Mouse (Mus musculus): ENCODE measurements around the gene Tmem108. TPM values are rescaled to one million over a fixed set of nuclear protein-coding genes. Genes with fewer than 3 reads are reported as not detected.

Tmem108 gene
- polyA plus RNA-seq, 1 experiment from 2014 or later, result 101 TPM

GRCm38 (mm10) chr9:103449651-103450050, 312.0 kb downstream of the Tmem108 start:
- Histone ChIP-seq H3K4me3 (no peak overlapping the region), H3K9me3 (no peaks in the 10 kb centered on the region), H3K27ac (no peak overlapping the region), H3K36me3 (no peaks in the 10 kb centered on the region), H3K27me3 (ENCODE audit: insufficient read depth, poor library complexity, severe bottlenecking) (no peaks in the 10 kb centered on the region), H3K4me1 (no peaks in the 10 kb centered on the region)
- 75% methylated on average over 6 of the region's 6 CpGs for WGBS
- no peak for DNase-seq (ENCODE audit: low spot score)

GRCm38 (mm10) chr9:103449092-103449491, 312.5 kb downstream of the Tmem108 start:
- H3K4me3 ChIP-seq, result no peak overlapping the region
- no peak overlapping the region for H3K27ac ChIP-seq
- H3K9me3 ChIP-seq, result 0 out of 2 replicates have a peak, but pooled peaks cover 4% of the 10 kb centered on the region
- H3K4me1 ChIP-seq, result no peaks in the 10 kb centered on the region
- DNase-seq (ENCODE audit: low spot score), result no peak
- no peaks in the 10 kb centered on the region for H3K36me3 ChIP-seq
- H3K27me3 ChIP-seq (ENCODE audit: insufficient read depth, poor library complexity, severe bottlenecking), result no peaks in the 10 kb centered on the region
- WGBS, result 75% methylated on average over 7 of the region's 7 CpGs

- 80% methylated on average over 5 of the region's 5 CpGs for WGBS
- no peaks in the 10 kb centered on the region for H3K36me3 ChIP-seq
- H3K4me1 ChIP-seq, result peaks cover 19% of the 10 kb centered on the region
These were observed 317.0 kb downstream of the Tmem108 start for GRCm38 (mm10) chr9:103444656-103445055.

GRCm38 (mm10) chr9:103443824-103444185, 317.8 kb downstream of the Tmem108 start:
- H3K27ac ChIP-seq, result no peak overlapping the region

More at GRCm38 (mm10) chr9:103444656-103445055, 317.0 kb downstream of the Tmem108 start:
- H3K4me3 ChIP-seq, result no peak overlapping the region
- H3K9me3 ChIP-seq, result 0 out of 2 replicates have a peak, but pooled peaks cover 4% of the 10 kb centered on the region
- H3K27me3 ChIP-seq (ENCODE audit: insufficient read depth, poor library complexity, severe bottlenecking), result no peaks in the 10 kb centered on the region
- H3K27ac ChIP-seq, result no peak overlapping the region
- DNase-seq (ENCODE audit: low spot score), result no peak

GRCm38 (mm10) chr9:103443121-103443823, 318.4 kb downstream of the Tmem108 start:
- Histone ChIP-seq H3K4me3 (no peak overlapping the region), H3K27ac (no peak overlapping the region), H3K9me3 (0 out of 2 replicates have a peak, but pooled peaks cover 4% of the 10 kb centered on the region), H3K27me3 (ENCODE audit: insufficient read depth, poor library complexity, severe bottlenecking) (no peaks in the 10 kb centered on the region), H3K4me1 (peaks cover 22% of the 10 kb centered on the region), H3K36me3 (no peaks in the 10 kb centered on the region)
- no peak for DNase-seq (ENCODE audit: low spot score)
- WGBS, result 53% methylated on average over 13 of the region's 13 CpGs

More at GRCm38 (mm10) chr9:103443824-103444185, 317.8 kb downstream of the Tmem108 start:
- WGBS, result 81% methylated on average over 7 of the region's 7 CpGs
- H3K4me3 ChIP-seq, result no peak overlapping the region
- H3K9me3 ChIP-seq, result 0 out of 2 replicates have a peak, but pooled peaks cover 4% of the 10 kb centered on the region
- DNase-seq (ENCODE audit: low spot score), result no peak
- H3K4me1 ChIP-seq, result peaks cover 19% of the 10 kb centered on the region
- H3K36me3 ChIP-seq, result no peaks in the 10 kb centered on the region
- H3K27me3 ChIP-seq (ENCODE audit: insufficient read depth, poor library complexity, severe bottlenecking), result no peaks in the 10 kb centered on the region

- Histone ChIP-seq H3K36me3 (no peaks in the 10 kb centered on the region), H3K4me1 (peaks cover 32% of the 10 kb centered on the region), H3K27ac (no peak overlapping the region), H3K4me3 (no peak overlapping the region), H3K9me3 (0 out of 2 replicates have a peak, but pooled peaks cover 4% of the 10 kb centered on the region), H3K27me3 (ENCODE audit: insufficient read depth, poor library complexity, severe bottlenecking) (no peaks in the 10 kb centered on the region)
- 56% methylated on average over 3 of the region's 3 CpGs for WGBS
- DNase-seq (ENCODE audit: low spot score), result no peak
These were observed 321.0 kb downstream of the Tmem108 start for GRCm38 (mm10) chr9:103440597-103440996.

GRCm38 (mm10) chr9:103437104-103437503, 324.5 kb downstream of the Tmem108 start:
- Histone ChIP-seq H3K9me3 (no peaks in the 10 kb centered on the region), H3K4me1 (peaks cover 37% of the 10 kb centered on the region), H3K27ac (no peak overlapping the region), H3K4me3 (no peak overlapping the region), H3K27me3 (ENCODE audit: insufficient read depth, poor library complexity, severe bottlenecking) (no peaks in the 10 kb centered on the region), H3K36me3 (no peaks in the 10 kb centered on the region)
- DNase-seq (ENCODE audit: low spot score), result no peak
- WGBS, result 76% methylated on average over 5 of the region's 5 CpGs

GRCm38 (mm10) chr9:103434116-103434515, 327.5 kb downstream of the Tmem108 start:
- WGBS, result 52% methylated on average over 4 of the region's 4 CpGs
- Histone ChIP-seq H3K4me3 (no peak overlapping the region), H3K36me3 (no peaks in the 10 kb centered on the region), H3K27me3 (ENCODE audit: insufficient read depth, poor library complexity, severe bottlenecking) (no peaks in the 10 kb centered on the region), H3K9me3 (no peaks in the 10 kb centered on the region), H3K27ac (no peak overlapping the region), H3K4me1 (peaks cover 39% of the 10 kb centered on the region)
- no peak for DNase-seq (ENCODE audit: low spot score)

Other genes starting within 250 kb of the Tmem108 start
- 4.7 and 5.4 TPM in 2 replicates for gene Nphp3, start 240.7 kb upstream of the Tmem108 start, polyA plus RNA-seq (2016; fragmentation: Nextera tagmentation; extraction: Ambion mirVana)